Mouse (Mus musculus) lung, postnatal 0 days (tissue): Measurements from ENCODE around the gene Arpc4. TPM values are rescaled to one million over a fixed set of nuclear protein-coding genes. Genes with fewer than 3 reads are reported as not detected.
A peak's percentile ranks its signal among the peaks of the same experiment; 100 is the strongest.

Source experiments
- ATAC-seq: fragments of 200-750 bp; cut with Nextera tagmentation; 2 replicates; pipeline ENCODE4 v1.8.0; 2017; ENCODE audit warnings: moderate library complexity
- DNase-seq: peaks from one replicate; pipeline ENCODE4 v3.0.0-alpha.2; 2016; ENCODE audit warnings: low spot score
- H3K27ac ChIP-seq: fragments of 300-500 bp; sonication (generic); 2 replicates; pipeline ENCODE4 v1.5.1; 2014; ENCODE audit warnings: antibody characterized with exemption, mild to moderate bottlenecking, low read length, mixed read lengths
- H3K27me3 ChIP-seq: fragments of 300-500 bp; sonication (generic); replicated peaks from 2 replicates; pipeline ENCODE4 v1.6.1; 2014; ENCODE audit warnings: low read length, mixed read lengths; ENCODE audit not compliant: insufficient read depth
- H3K36me3 ChIP-seq: fragments of 300-500 bp; sonication (generic); 2 replicates; pipeline ENCODE4 v1.6.1; 2014; ENCODE audit warnings: low read length, mixed read lengths; ENCODE audit not compliant: insufficient read depth
- H3K4me1 ChIP-seq: fragments of 300-500 bp; sonication (generic); 2 replicates; pipeline ENCODE4 v1.6.1; 2014; ENCODE audit warnings: antibody characterized with exemption, low read depth, low read length, mixed read lengths; ENCODE audit not compliant: insufficient read depth
- H3K4me2 ChIP-seq: fragments of 300-500 bp; sonication (generic); replicated peaks from 2 replicates; pipeline ENCODE4 v1.6.1; 2014; ENCODE audit warnings: low read depth, mild to moderate bottlenecking, low read length, moderate library complexity, mixed read lengths
- H3K4me3 ChIP-seq: fragments of 300-500 bp; sonication (generic); 2 replicates; pipeline ENCODE4 v1.5.1; 2014; ENCODE audit warnings: low read depth, low read length
- H3K9ac ChIP-seq: fragments of 300-500 bp; sonication (generic); replicated peaks from 2 replicates; pipeline ENCODE4 v1.6.1; 2014; ENCODE audit warnings: low read depth, mild to moderate bottlenecking
- H3K9me3 ChIP-seq: fragments of 300-500 bp; sonication (generic); 2 replicates; pipeline ENCODE4 v1.6.1; 2016; ENCODE audit warnings: low read length, mixed read lengths
- CTCF ChIP-seq: IDR thresholded peaks from 2 replicates; pipeline ENCODE4 v1.5.1; 2016; ENCODE audit warnings: antibody characterized with exemption, mild to moderate bottlenecking
- EP300 ChIP-seq: IDR thresholded peaks from 2 replicates; pipeline ENCODE4 v1.6.1; 2016; ENCODE audit warnings: antibody characterized with exemption, mild to moderate bottlenecking, control low read depth
- WGBS: fragments of 180-500 bp; shearing (Covaris S2); extraction: QIAGEN DNeasy Blood & Tissue Kit; methylation state at CpG from one replicate; pipeline ENCODE4 v1.1.7; 2014; 5-methylcytosine and 5-hydroxymethylcytosine counted together
- polyA plus RNA-seq: library from polyadenylated mRNA; unstranded; fragments of >200 nt; fragmentation: Nextera tagmentation; extraction: Ambion mirVana; gene quantifications from 2 replicates; pipeline ENCODE4 v1.2.1, GENCODE M21; 2015

Arpc4 gene
- polyA plus RNA-seq, 1 experiment from 2014 or later = 349 TPM

GRCm38 (mm10) chr6:113392015-113392386 lies 14.1 kb downstream of the Arpc4 start:
- no peak for DNase-seq
- no peak overlapping the region for H3K27ac ChIP-seq
- no peaks in the 10 kb centered on the region for H3K4me1 ChIP-seq
- no peak for ATAC-seq
- H3K9ac ChIP-seq = peak overlapping the region; percentile 47; the same call in 1 of the 2 replicates
- WGBS = 23% methylated on average over 10 of the region's 10 CpGs
- H3K36me3 ChIP-seq = peaks cover 29% of the 10 kb centered on the region
- TF ChIP-seq CTCF = no peak
- TF ChIP-seq EP300 = no peak
- no peaks in the 10 kb centered on the region for H3K9me3 ChIP-seq
- H3K27me3 ChIP-seq = no peaks in the 10 kb centered on the region
- peak overlapping the region; percentile 31 for H3K4me3 ChIP-seq
- peak overlapping the region; percentile 66 for H3K4me2 ChIP-seq

DNA sequence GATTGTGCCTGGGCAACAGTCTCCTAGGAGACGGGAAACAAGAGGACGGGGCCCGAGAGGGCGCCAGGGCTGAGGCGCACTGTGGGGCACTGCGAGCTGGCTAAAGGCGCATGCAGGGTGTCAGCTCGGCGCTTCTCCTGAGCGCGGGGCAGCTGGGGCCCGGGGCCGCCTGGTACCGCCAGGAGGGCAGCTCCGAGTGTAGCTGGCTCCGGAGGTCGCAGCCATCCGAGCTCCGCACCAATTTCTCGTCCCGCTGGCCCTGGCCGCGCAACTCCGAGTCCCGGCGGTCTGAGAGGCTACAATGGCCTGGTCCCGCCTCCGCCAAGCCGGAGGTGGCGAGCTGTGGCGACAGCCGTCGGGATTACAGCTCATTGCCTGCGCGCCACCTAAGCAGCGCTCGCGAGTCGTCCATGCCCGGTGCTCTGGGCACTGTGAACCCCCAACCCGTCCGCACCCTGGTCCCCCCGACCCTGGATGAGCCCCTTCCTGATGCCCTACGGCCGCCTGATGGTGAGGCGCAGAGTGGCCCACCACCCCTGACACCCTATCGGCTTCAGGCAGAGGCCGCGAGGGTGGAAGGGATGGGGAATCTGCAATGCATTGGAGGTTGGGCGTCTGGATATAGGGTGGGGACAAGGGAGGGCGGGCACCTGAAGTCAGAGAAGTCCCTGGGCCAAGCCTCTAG lies 14.6 kb downstream of the Arpc4 start:
- ATAC-seq = peak; percentile 84
- DNase-seq = peak; percentile 43
- 0 out of 2 replicates have a peak, but pooled peaks have one; percentile 2 for TF ChIP-seq CTCF
- no peak for TF ChIP-seq EP300
- H3K4me1 ChIP-seq = no peaks in the 10 kb centered on the region
- 4% methylated on average over 42 of the region's 51 CpGs for WGBS
- H3K4me2 ChIP-seq = peak overlapping the region; percentile 66
- no peak overlapping the region for H3K27ac ChIP-seq
- H3K27me3 ChIP-seq = no peaks in the 10 kb centered on the region
- H3K4me3 ChIP-seq = peak overlapping the region; percentile 31
- H3K9me3 ChIP-seq = no peaks in the 10 kb centered on the region
- H3K9ac ChIP-seq = peak overlapping the region; percentile 47; the same call in 1 of the 2 replicates
- peaks cover 24% of the 10 kb centered on the region for H3K36me3 ChIP-seq

DNA sequence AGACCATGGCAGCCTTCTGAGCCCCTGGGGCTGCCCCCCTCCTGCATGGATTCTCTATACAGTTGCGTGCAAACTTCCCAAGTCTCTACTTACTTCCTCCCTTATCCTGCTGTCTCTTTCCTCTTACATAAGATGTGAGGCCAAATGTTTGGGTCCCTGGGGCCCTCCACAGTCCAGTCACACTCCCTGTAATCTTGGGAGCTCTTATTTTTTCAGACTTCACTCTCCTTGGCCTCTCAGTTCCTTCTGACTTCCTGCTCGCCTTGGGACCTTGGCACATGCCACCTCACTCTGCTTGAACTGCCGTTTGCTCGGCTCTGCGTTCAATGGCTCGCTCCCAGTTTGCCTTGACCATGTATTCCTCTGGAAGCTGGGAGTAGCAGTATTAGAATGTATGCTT lies 16.0 kb downstream of the Arpc4 start:
- TF ChIP-seq EP300 (no peak), CTCF (no peak)
- no peaks in the 10 kb centered on the region for H3K4me1 ChIP-seq
- peaks cover 12% of the 10 kb centered on the region for H3K36me3 ChIP-seq
- H3K4me3 ChIP-seq = no peak overlapping the region
- no peaks in the 10 kb centered on the region for H3K27me3 ChIP-seq
- no peaks in the 10 kb centered on the region for H3K9me3 ChIP-seq
- WGBS = 84% methylated on average over 6 of the region's 6 CpGs
- ATAC-seq (no peak), DNase-seq (no peak)
- H3K9ac ChIP-seq = no peak overlapping the region
- H3K4me2 ChIP-seq = no peak overlapping the region
- H3K27ac ChIP-seq = no peak overlapping the region

DNA sequence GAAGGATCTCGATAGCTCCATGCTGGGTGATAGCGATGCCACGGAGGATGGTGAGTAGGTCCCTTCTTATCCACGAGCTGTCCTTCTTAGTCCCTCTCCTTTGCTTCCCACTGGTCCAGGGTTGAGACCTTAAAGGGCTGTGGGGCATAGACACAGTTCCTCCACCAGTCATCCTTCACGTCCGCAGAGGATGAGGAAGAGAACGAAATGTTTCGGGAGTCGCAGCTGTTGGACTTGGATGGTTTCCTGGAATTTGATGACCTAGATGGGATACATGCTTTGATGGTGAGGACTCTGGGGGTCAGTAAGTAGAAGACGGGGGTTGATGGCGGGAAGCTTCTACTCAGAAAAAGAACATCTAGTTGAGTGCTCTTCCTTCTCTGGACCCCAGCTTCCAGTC lies 16.9 kb downstream of the Arpc4 start:
- no peak overlapping the region for H3K4me3 ChIP-seq
- DNase-seq (no peak), ATAC-seq (no peak)
- H3K4me1 ChIP-seq = no peaks in the 10 kb centered on the region
- H3K4me2 ChIP-seq = no peak overlapping the region
- TF ChIP-seq EP300 (no peak), CTCF (no peak)
- no peak overlapping the region for H3K9ac ChIP-seq
- H3K9me3 ChIP-seq = no peaks in the 10 kb centered on the region
- 86% methylated on average over 11 of the region's 11 CpGs for WGBS
- H3K36me3 ChIP-seq = peaks cover 4% of the 10 kb centered on the region
- no peak overlapping the region for H3K27ac ChIP-seq
- no peaks in the 10 kb centered on the region for H3K27me3 ChIP-seq

DNA sequence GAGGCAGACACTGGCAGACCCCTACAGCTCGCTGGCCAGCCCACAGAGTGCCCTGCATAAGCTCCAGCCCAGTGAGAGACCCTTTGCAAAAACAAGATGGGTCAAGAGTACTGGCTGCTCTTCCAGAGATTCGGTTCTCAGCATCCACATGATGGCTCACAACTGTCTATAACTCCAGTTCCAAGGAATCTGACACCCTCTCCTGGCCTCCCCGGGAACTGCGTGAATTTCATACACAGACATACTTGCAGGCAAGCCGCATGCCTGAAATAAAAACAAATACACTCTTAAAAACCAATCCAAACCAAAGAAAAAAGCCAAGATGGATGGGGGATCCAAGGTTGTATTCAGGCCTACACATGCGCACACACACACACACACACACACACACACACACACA lies 17.6 kb downstream of the Arpc4 start:
- Histone ChIP-seq H3K27me3 (no peaks in the 10 kb centered on the region), H3K36me3 (no peaks in the 10 kb centered on the region), H3K9ac (no peak overlapping the region), H3K4me2 (no peak overlapping the region), H3K4me3 (no peak overlapping the region), H3K9me3 (no peaks in the 10 kb centered on the region), H3K27ac (no peak overlapping the region), H3K4me1 (no peaks in the 10 kb centered on the region)
- ATAC-seq (no peak), DNase-seq (no peak)
- 93% methylated on average over 6 of the region's 6 CpGs for WGBS
- TF ChIP-seq EP300 (no peak), CTCF (no peak)

- Histone ChIP-seq H3K4me1 (no peaks in the 10 kb centered on the region), H3K27ac (no peak overlapping the region), H3K4me2 (no peak overlapping the region), H3K27me3 (no peaks in the 10 kb centered on the region), H3K36me3 (no peaks in the 10 kb centered on the region), H3K4me3 (no peak overlapping the region), H3K9ac (no peak overlapping the region), H3K9me3 (no peaks in the 10 kb centered on the region)
- DNase-seq = no peak
- ATAC-seq = no peak
- TF ChIP-seq CTCF (no peak), EP300 (no peak)
- 82% methylated on average over 10 of the region's 10 CpGs for WGBS
Observed at GRCm38 (mm10) chr6:113396270-113397030, 18.5 kb downstream of the Arpc4 start.
